Mouse (Mus musculus) spleen, adult 2 months (tissue): ENCODE measurements around the gene Ncor2.

Source experiments
- CTCF ChIP-seq: fragments of 200-500 bp; IDR thresholded peaks from 2 replicates; pipeline ENCODE4 v1.5.1; 2011; ENCODE audit warnings: mild to moderate bottlenecking, inconsistent platforms; ENCODE audit not compliant: insufficient read depth, insufficient read length, insufficient replicate concordance; ENCODE audit errors: extremely low read depth
- POLR2A ChIP-seq: fragments of 200-500 bp; IDR thresholded peaks from 2 replicates; pipeline ENCODE4 v1.6.1; 2011; ENCODE audit warnings: low read depth, low read length, inconsistent platforms

DNA sequence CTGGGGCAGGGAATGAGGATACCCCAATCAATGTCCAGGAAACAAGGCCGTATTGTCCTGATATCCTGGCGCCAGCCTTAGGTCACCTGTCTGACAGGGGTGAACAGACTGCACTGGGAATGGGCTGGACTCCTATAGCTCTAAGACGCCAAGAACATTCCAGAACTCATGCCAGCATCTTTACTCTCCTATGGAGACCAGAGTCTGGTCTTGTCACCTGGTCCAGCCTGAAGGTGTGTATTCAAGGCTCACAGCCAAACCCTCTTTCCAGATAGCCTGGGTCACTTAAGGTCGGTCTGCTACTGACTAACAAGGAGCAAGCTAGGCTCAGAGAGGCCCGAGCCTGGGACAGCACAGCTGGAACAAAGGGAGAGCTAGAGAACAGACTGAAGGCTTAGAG lies 61.8 kb downstream of the Ncor2 start:
- TF ChIP-seq POLR2A (no peak), CTCF (no peak)
